Mouse (Mus musculus): ENCODE results near the gene Amy2a2. TPM values are rescaled to one million over a fixed set of nuclear protein-coding genes. Genes with fewer than 3 reads are reported as not detected.
"Not testable (repeated sequence)": the region's sequence is repeated elsewhere in the genome, so short reads cannot be mapped to it uniquely, and the experiment has no call there.

Amy2a2 gene
- total RNA-seq (2014; fragmentation: Nextera tagmentation) (not detected in 2 replicates), total RNA-seq (2017) (not detected in 2 replicates)

DNA sequence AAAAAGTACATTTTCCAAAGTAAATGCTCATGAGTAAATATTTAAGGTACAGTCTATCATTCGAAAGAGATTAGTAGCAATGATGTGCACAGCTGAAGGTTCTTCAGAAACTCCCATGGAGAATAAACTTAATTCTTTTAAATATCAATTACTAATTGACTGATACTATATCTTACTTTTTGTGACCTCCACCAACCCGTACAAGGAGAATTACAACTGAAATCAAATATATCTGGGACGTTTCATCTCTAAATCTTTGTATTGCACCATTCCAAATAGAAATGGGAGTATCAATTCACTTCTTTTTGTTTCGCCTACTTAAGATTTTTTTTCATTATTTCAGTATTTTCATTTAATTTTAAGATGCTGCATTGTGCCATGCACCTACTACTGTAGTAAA lies at the start of gene Amy2a2:
TSS of gene Amy2a2 (minus strand) at position 101 of the 400 bp plus-strand sequence.
- not testable (repeated sequence) for ATAC-seq (replicated peaks; ENCODE audit: poor library complexity, severe bottlenecking)

DNA sequence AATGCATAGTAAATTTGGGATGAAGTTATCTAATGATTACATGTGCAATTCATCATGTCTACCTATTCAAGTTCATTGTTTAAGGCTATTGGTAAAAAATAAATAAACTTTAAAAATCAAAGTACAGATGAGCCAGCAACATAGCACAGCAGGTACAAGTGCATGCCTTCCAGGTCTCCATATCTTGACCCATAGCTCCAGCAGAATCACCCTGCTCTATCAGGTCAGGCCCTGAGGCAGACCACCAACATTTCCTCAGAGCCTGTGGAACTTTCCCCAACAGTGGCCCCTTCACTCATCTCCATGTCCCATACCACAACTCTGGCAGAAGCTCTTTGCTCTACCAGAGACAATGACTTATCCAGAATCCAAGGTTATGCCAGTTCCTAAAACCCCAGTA lies 11.0 kb downstream of the Amy2a2 start:
- not testable (repeated sequence) for ATAC-seq (replicated peaks; ENCODE audit: poor library complexity, severe bottlenecking)

DNA sequence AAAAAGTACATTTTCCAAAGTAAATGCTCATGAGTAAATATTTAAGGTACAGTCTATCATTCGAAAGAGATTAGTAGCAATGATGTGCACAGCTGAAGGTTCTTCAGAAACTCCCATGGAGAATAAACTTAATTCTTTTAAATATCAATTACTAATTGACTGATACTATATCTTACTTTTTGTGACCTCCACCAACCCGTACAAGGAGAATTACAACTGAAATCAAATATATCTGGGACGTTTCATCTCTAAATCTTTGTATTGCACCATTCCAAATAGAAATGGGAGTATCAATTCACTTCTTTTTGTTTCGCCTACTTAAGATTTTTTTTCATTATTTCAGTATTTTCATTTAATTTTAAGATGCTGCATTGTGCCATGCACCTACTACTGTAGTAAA lies 32.5 kb downstream of the Amy2a2 start, which contains the start of gene Amy2a3:
TSS of gene Amy2a3 (minus strand) at position 101 of the 400 bp plus-strand sequence.
- ATAC-seq (replicated peaks; ENCODE audit: poor library complexity, severe bottlenecking) = not testable (repeated sequence)

DNA sequence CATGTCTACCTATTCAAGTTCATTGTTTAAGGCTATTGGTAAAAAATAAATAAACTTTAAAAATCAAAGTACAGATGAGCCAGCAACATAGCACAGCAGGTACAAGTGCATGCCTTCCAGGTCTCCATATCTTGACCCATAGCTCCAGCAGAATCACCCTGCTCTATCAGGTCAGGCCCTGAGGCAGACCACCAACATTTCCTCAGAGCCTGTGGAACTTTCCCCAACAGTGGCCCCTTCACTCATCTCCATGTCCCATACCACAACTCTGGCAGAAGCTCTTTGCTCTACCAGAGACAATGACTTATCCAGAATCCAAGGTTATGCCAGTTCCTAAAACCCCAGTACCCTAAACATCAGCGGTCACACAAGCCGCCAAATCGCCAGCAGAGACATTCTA lies 43.5 kb downstream of the Amy2a2 start:
- not testable (repeated sequence) for ATAC-seq (replicated peaks; ENCODE audit: poor library complexity, severe bottlenecking)

Other genes with a start within 250 kb of the Amy2a2 start
- gene Amy2a5, start 97.8 kb downstream of the Amy2a2 start, total RNA-seq (2014; fragmentation: Nextera tagmentation) = not detected in 2 replicates
- gene Amy2a5, start 97.8 kb downstream of the Amy2a2 start, total RNA-seq (2017) = not detected in 2 replicates
- not detected in 2 replicates for gene Amy2a4, start 65.2 kb downstream of the Amy2a2 start, total RNA-seq (2014; fragmentation: Nextera tagmentation)
- not detected in 2 replicates for gene Amy2a4, start 65.2 kb downstream of the Amy2a2 start, total RNA-seq (2017)
- not detected in 2 replicates for gene Amy2a3, start 32.6 kb downstream of the Amy2a2 start, total RNA-seq (2014; fragmentation: Nextera tagmentation)
- gene Amy2a3, start 32.6 kb downstream of the Amy2a2 start, total RNA-seq (2017) = not detected in 2 replicates
- not detected in 2 replicates for gene Amy2a1, start 175.8 kb upstream of the Amy2a2 start, total RNA-seq (2014; fragmentation: Nextera tagmentation)
- not detected in 2 replicates for gene Amy2a1, start 175.8 kb upstream of the Amy2a2 start, total RNA-seq (2017)